Mouse (Mus musculus) MEL (cell line): ENCODE measurements around the gene Ipo13.

ENCODE experiments used
- CTCF ChIP-seq, 3 experiments: IDR thresholded peaks in 2 of 3; conservative IDR thresholded peaks in 1 of 3; 2 replicates each; pipeline ENCODE4 v1.5.1; 2011 to 2012; ENCODE audit warnings: low read length in 3 of 3, low read depth in 2 of 3, mild to moderate bottlenecking in 2 of 3, improper control_type of control experiment in 1 of 3, inconsistent platforms in 1 of 3, mixed read lengths in 1 of 3, moderate library complexity in 1 of 3; ENCODE audit not compliant: control insufficient read depth in 1 of 3, insufficient read depth in 1 of 3, poor library complexity in 1 of 3, severe bottlenecking in 1 of 3
- EP300 ChIP-seq, 2 experiments: IDR thresholded peaks; 2 replicates each; pipeline ENCODE4 v1.6.1; 2011; ENCODE audit warnings: improper control_type of control experiment in 2 of 2, low read length in 2 of 2, low read depth in 1 of 2, mild to moderate bottlenecking in 1 of 2
- GABPA ChIP-seq: IDR thresholded peaks from 2 replicates; pipeline ENCODE4 v1.6.1; 2012; ENCODE audit warnings: low read depth, mild to moderate bottlenecking, inconsistent platforms, low read length, improper control_type of control experiment, moderate library complexity
- MAFK ChIP-seq: IDR thresholded peaks from 2 replicates; pipeline ENCODE4 v1.6.1; 2011; ENCODE audit warnings: low read depth, mild to moderate bottlenecking, low read length, improper control_type of control experiment, borderline replicate concordance

GRCm38 (mm10) chr4:117845316-117845715, 69.5 kb downstream of the Ipo13 start:
- TF ChIP-seq GABPA = no peak
- no peak for TF ChIP-seq EP300 (IDR thresholded peaks at IDR 0.05; ENCODE audit: low read depth in 1 of 2, low read length in 2 of 2)
- TF ChIP-seq CTCF (IDR thresholded peaks at IDR 0.05 in 2 of 3, conservative IDR thresholded peaks at IDR 0.05 in 1 of 3; ENCODE audit: control insufficient read depth in 1 of 3, insufficient read depth in 1 of 3, low read depth in 2 of 3, low read length in 3 of 3, poor library complexity in 1 of 3, severe bottlenecking in 1 of 3) = no peak
- no peak for TF ChIP-seq MAFK
